Mouse (Mus musculus): ENCODE measurements at regions not wholly inside any gene's neighbourhood (a gene's known extent, or its start where the extent isn't known, plus 50 kb on each side); places are given as distances from the start of the nearest gene placed in this dataset.

DNA sequence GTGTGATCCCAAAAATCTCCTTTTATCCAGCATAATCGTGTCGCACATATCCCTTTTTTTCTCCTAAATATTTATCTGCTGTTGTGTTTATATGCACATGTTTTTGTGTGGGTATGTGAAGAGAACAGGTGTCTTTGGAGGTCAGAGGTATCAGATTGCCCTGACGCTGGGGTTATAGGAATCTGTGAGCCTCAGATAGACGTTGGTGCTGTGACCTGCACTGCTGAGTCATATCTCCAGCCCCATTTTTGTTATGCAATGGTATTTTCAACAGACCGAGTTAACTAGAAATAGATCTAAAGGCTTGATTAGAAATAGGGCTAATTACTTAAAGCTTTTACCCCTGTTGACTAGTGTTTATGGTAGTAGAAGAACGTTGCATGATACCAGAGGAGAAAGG lies 75.5 kb upstream of the Nabp1 start:
- H3K4me1 ChIP-seq (ENCODE audit: control insufficient read depth, insufficient read depth, low read length) = no peaks in the 10 kb centered on the region; the same call in 1 of the 2 replicates
- no peak overlapping the region for H3K4me3 ChIP-seq (replicated peaks; ENCODE audit: control insufficient read depth, low read depth, low read length)
- WGBS = 22% methylated on average over 6 of the region's 6 CpGs
- TF ChIP-seq CTCF (IDR thresholded peaks at IDR 0.05; ENCODE audit: control insufficient read depth, insufficient read depth, low read length) (no peak), POLR2A (IDR thresholded peaks at IDR 0.05; ENCODE audit: borderline replicate concordance, control insufficient read depth, low read depth, low read length) (no peak)
- no peak overlapping the region for H3K27ac ChIP-seq (ENCODE audit: control insufficient read depth, insufficient read depth, low read depth, low read length, poor library complexity)

DNA sequence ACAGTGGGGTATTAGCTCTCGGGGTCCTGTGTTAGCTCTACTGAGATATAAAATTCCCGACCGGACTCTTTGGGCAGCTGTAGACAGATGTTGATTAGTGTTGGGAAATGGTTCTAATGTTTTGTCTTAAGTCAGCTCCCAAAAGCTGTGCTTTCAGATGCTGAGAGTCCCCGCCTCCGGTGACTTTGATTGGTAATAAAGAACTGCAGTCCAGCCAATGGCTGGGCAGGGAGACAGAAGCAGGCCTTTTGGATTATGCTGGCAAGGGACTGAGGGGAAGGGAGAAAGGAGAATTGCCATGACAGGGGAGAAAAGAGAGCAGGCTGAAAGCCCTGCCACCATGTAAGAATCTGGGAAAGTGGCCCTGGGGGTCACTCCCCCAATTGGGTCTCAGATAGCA lies 73.4 kb upstream of the Nabp1 start:
- no peak for TF ChIP-seq CTCF (IDR thresholded peaks at IDR 0.05; ENCODE audit: control insufficient read depth, insufficient read depth, low read length)
- TF ChIP-seq POLR2A (IDR thresholded peaks at IDR 0.05; ENCODE audit: borderline replicate concordance, control insufficient read depth, low read depth, low read length) = no peak
- WGBS = 90% methylated on average over 5 of the region's 5 CpGs
- no peak overlapping the region for H3K4me3 ChIP-seq (replicated peaks; ENCODE audit: control insufficient read depth, low read depth, low read length)
- no peaks in the 10 kb centered on the region; the same call in 1 of the 2 replicates for H3K4me1 ChIP-seq (ENCODE audit: control insufficient read depth, insufficient read depth, low read length)
- H3K27ac ChIP-seq (ENCODE audit: control insufficient read depth, insufficient read depth, low read depth, low read length, poor library complexity) = no peak overlapping the region

GRCm38 (mm10) chr1:51542801-51543200 lies 64.6 kb upstream of the Nabp1 start:
- no peak overlapping the region for H3K27ac ChIP-seq (ENCODE audit: control insufficient read depth, insufficient read depth, low read depth, low read length, poor library complexity)
- no peak overlapping the region for H3K4me3 ChIP-seq (replicated peaks; ENCODE audit: control insufficient read depth, low read depth, low read length)
- WGBS = 90% methylated on average over 5 of the region's 5 CpGs
- TF ChIP-seq CTCF (IDR thresholded peaks at IDR 0.05; ENCODE audit: control insufficient read depth, insufficient read depth, low read length) = no peak
- no peak for TF ChIP-seq POLR2A (IDR thresholded peaks at IDR 0.05; ENCODE audit: borderline replicate concordance, control insufficient read depth, low read depth, low read length)
- H3K4me1 ChIP-seq (ENCODE audit: control insufficient read depth, insufficient read depth, low read length) = peaks cover 2% of the 10 kb centered on the region; the same call in 1 of the 2 replicates

- Histone ChIP-seq H3K4me1 (ENCODE audit: control insufficient read depth, insufficient read depth, low read length) (peaks cover 2% of the 10 kb centered on the region; the same call in 1 of the 2 replicates), H3K4me3 (replicated peaks; ENCODE audit: control insufficient read depth, low read depth, low read length) (no peak overlapping the region), H3K27ac (ENCODE audit: control insufficient read depth, insufficient read depth, low read depth, low read length, poor library complexity) (peak overlapping the region; percentile 5; the same call in 1 of the 2 replicates)
- WGBS = 42% methylated on average over 4 of the region's 4 CpGs
- no peak for TF ChIP-seq POLR2A (IDR thresholded peaks at IDR 0.05; ENCODE audit: borderline replicate concordance, control insufficient read depth, low read depth, low read length)
- TF ChIP-seq CTCF (IDR thresholded peaks at IDR 0.05; ENCODE audit: control insufficient read depth, insufficient read depth, low read length) = no peak
These were observed 61.4 kb upstream of the Nabp1 start for GRCm38 (mm10) chr1:51539634-51540033.

GRCm38 (mm10) chr1:51538836-51539235 lies 60.6 kb upstream of the Nabp1 start:
- no peak for TF ChIP-seq POLR2A (IDR thresholded peaks at IDR 0.05; ENCODE audit: borderline replicate concordance, control insufficient read depth, low read depth, low read length)
- Histone ChIP-seq H3K27ac (ENCODE audit: control insufficient read depth, insufficient read depth, low read depth, low read length, poor library complexity) (no peak overlapping the region), H3K4me1 (ENCODE audit: control insufficient read depth, insufficient read depth, low read length) (peaks cover 2% of the 10 kb centered on the region; the same call in 1 of the 2 replicates), H3K4me3 (replicated peaks; ENCODE audit: control insufficient read depth, low read depth, low read length) (no peak overlapping the region)
- 81% methylated on average over 2 of the region's 2 CpGs for WGBS

DNA sequence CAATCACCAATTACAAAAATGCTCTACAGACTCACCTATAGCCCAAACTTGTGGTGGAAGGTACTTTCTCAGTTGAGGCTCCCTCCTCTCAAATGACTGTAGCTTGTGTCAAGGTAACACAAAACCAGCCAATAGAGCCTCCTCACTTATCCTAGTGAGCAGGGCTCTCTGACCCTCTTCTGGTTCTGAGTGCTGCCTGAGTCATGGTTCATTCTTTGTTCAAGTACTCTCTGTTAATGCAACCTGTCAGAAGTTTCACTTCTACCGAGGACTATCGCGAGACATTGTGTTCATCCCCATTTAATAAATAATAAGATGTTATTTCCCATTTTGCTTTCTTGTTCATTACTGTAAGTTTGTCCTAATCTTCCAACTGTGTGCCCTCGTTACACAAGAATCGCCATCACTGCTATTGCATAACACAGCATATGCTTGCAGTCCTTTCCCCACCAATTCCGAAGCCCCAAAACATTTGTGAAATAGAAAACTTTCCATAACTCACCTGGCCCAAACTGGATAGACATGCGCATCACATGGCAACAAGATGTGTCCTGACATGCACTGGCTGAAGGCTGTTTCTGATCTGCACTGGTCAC lies 59.6 kb upstream of the Nabp1 start:
- Histone ChIP-seq H3K27ac (ENCODE audit: control insufficient read depth, insufficient read depth, low read depth, low read length, poor library complexity) (no peak overlapping the region), H3K4me1 (ENCODE audit: control insufficient read depth, insufficient read depth, low read length) (peaks cover 2% of the 10 kb centered on the region; the same call in 1 of the 2 replicates), H3K4me3 (replicated peaks; ENCODE audit: control insufficient read depth, low read depth, low read length) (no peak overlapping the region)
- 61% methylated on average over 7 of the region's 7 CpGs for WGBS
- TF ChIP-seq CTCF (IDR thresholded peaks at IDR 0.05; ENCODE audit: control insufficient read depth, insufficient read depth, low read length) (no peak), POLR2A (IDR thresholded peaks at IDR 0.05; ENCODE audit: borderline replicate concordance, control insufficient read depth, low read depth, low read length) (no peak)

DNA sequence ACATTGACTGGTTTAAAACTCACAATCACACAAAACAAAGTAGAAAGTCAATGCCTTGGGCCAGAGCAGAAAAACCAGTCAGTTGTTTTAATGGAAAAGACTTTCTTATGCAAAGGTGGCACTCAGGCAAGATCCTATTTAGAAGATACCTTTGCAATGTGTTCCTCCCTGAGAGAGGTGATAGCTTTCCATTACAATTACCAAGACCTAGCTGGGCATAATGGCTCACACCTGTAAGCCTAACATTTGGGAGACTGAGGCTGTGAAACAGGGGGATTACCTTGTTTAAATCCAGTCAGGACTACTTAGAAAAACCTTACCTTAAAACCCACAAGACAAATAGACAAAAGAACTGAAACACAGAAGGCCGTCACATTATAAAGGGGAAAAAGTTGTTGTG lies 57.9 kb upstream of the Nabp1 start:
- WGBS = 79% methylated on average over 1 of the region's 1 CpGs
- Histone ChIP-seq H3K27ac (ENCODE audit: control insufficient read depth, insufficient read depth, low read depth, low read length, poor library complexity) (no peak overlapping the region), H3K4me1 (ENCODE audit: control insufficient read depth, insufficient read depth, low read length) (peaks cover 2% of the 10 kb centered on the region; the same call in 1 of the 2 replicates), H3K4me3 (replicated peaks; ENCODE audit: control insufficient read depth, low read depth, low read length) (no peak overlapping the region)
- TF ChIP-seq CTCF (IDR thresholded peaks at IDR 0.05; ENCODE audit: control insufficient read depth, insufficient read depth, low read length) (no peak), POLR2A (IDR thresholded peaks at IDR 0.05; ENCODE audit: borderline replicate concordance, control insufficient read depth, low read depth, low read length) (no peak)

DNA sequence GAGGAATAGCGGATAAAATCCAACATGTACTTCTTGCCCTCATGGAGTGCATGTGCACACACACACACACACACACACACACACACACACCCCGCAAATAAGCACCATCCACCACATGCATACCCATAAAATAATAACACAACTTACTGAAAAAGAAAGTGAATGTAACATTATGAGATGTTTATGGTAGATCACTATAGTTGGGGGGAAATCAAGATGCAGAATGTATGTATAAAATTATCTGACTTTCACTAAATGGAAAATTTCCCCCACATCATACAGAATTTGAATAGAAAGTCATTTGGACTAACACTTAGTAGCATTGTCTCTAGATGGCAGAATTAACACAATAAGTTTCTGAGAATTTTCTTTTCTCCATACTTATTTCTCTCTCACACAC lies 57.2 kb upstream of the Nabp1 start:
- no peak overlapping the region for H3K4me3 ChIP-seq (replicated peaks; ENCODE audit: control insufficient read depth, low read depth, low read length)
- H3K4me1 ChIP-seq (ENCODE audit: control insufficient read depth, insufficient read depth, low read length) = peaks cover 2% of the 10 kb centered on the region; the same call in 1 of the 2 replicates
- no peak overlapping the region for H3K27ac ChIP-seq (ENCODE audit: control insufficient read depth, insufficient read depth, low read depth, low read length, poor library complexity)
- no peak for TF ChIP-seq POLR2A (IDR thresholded peaks at IDR 0.05; ENCODE audit: borderline replicate concordance, control insufficient read depth, low read depth, low read length)
- TF ChIP-seq CTCF (IDR thresholded peaks at IDR 0.05; ENCODE audit: control insufficient read depth, insufficient read depth, low read length) = no peak
- 81% methylated on average over 2 of the region's 2 CpGs for WGBS

DNA sequence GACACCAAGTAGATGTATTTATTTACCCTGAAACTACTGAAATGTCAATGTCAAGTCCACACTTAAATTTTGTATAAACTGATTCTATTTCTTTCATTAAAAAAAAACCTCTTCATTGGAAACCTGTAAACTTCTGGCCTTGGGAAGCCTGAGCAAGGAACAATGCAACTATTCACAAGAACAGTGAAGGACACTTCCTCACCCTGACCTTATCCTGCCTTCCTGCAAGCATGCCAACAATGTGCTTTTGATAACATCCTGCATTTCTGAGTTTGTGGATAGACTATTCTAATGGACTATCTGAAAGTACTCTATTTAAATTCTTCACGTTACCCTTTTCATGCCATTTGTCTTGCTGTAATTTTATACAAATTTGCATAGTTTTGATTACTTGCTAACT lies 53.1 kb upstream of the Nabp1 start:
- TF ChIP-seq CTCF (IDR thresholded peaks at IDR 0.05; ENCODE audit: control insufficient read depth, insufficient read depth, low read length) = no peak
- no peak for TF ChIP-seq POLR2A (IDR thresholded peaks at IDR 0.05; ENCODE audit: borderline replicate concordance, control insufficient read depth, low read depth, low read length)
- WGBS = 84% methylated on average over 1 of the region's 1 CpGs
- Histone ChIP-seq H3K27ac (ENCODE audit: control insufficient read depth, insufficient read depth, low read depth, low read length, poor library complexity) (no peak overlapping the region), H3K4me1 (ENCODE audit: control insufficient read depth, insufficient read depth, low read length) (peaks cover 3% of the 10 kb centered on the region; the same call in 1 of the 2 replicates), H3K4me3 (replicated peaks; ENCODE audit: control insufficient read depth, low read depth, low read length) (no peak overlapping the region)
